Mouse (Mus musculus): ENCODE results near the gene Neu2. TPM values are rescaled to one million over a fixed set of nuclear protein-coding genes. Genes with fewer than 3 reads are reported as not detected.

Neu2 gene
- polyA plus RNA-seq, 1 experiment = 3.7 TPM

GRCm38 (mm10) chr1:87643016-87643415, 133.3 kb downstream of the Neu2 start:
- Histone ChIP-seq H3K4me1 (ENCODE audit: control insufficient read depth, insufficient read depth, low read length) (no peaks in the 10 kb centered on the region), H3K4me3 (replicated peaks; ENCODE audit: insufficient read depth, low read depth, low read length) (no peak overlapping the region), H3K27me3 (ENCODE audit: control insufficient read depth, insufficient read depth, low read length) (no peaks in the 10 kb centered on the region), H3K27ac (ENCODE audit: insufficient read depth, low read length) (no peak overlapping the region)
- DNase-seq = no peak
- TF ChIP-seq CTCF (IDR thresholded peaks at IDR 0.05; ENCODE audit: borderline replicate concordance, insufficient read depth, low read depth, low read length) (no peak), POLR2A (IDR thresholded peaks at IDR 0.05; ENCODE audit: borderline replicate concordance, insufficient read depth, low read length) (no peak)
- 51% methylated on average over 7 of the region's 7 CpGs for WGBS

GRCm38 (mm10) chr1:87645041-87645440, 135.4 kb downstream of the Neu2 start:
- WGBS = 32% methylated on average over 7 of the region's 7 CpGs
- no peak for DNase-seq
- Histone ChIP-seq H3K27ac (ENCODE audit: insufficient read depth, low read length) (no peak overlapping the region), H3K4me3 (replicated peaks; ENCODE audit: insufficient read depth, low read depth, low read length) (no peak overlapping the region), H3K4me1 (ENCODE audit: control insufficient read depth, insufficient read depth, low read length) (no peaks in the 10 kb centered on the region), H3K27me3 (ENCODE audit: control insufficient read depth, insufficient read depth, low read length) (no peaks in the 10 kb centered on the region)
- TF ChIP-seq CTCF (IDR thresholded peaks at IDR 0.05; ENCODE audit: borderline replicate concordance, insufficient read depth, low read depth, low read length) (no peak), POLR2A (IDR thresholded peaks at IDR 0.05; ENCODE audit: borderline replicate concordance, insufficient read depth, low read length) (no peak)

GRCm38 (mm10) chr1:87645748-87646147, 136.1 kb downstream of the Neu2 start:
- H3K27me3 ChIP-seq (ENCODE audit: control insufficient read depth, insufficient read depth, low read length) = no peaks in the 10 kb centered on the region
- 77% methylated on average over 6 of the region's 6 CpGs for WGBS
- DNase-seq = no peak
- H3K4me3 ChIP-seq (replicated peaks; ENCODE audit: insufficient read depth, low read depth, low read length) = no peak overlapping the region
- no peaks in the 10 kb centered on the region for H3K4me1 ChIP-seq (ENCODE audit: control insufficient read depth, insufficient read depth, low read length)
- no peak overlapping the region for H3K27ac ChIP-seq (ENCODE audit: insufficient read depth, low read length)
- TF ChIP-seq CTCF (IDR thresholded peaks at IDR 0.05; ENCODE audit: borderline replicate concordance, insufficient read depth, low read depth, low read length) (no peak), POLR2A (IDR thresholded peaks at IDR 0.05; ENCODE audit: borderline replicate concordance, insufficient read depth, low read length) (no peak)

Other genes starting within 250 kb of the Neu2 start
- 61.8 and 65.7 TPM in 2 replicates for gene Efhd1, start 245.5 kb upstream of the Neu2 start, polyA plus RNA-seq (2012; rRNA removed)
- gene Gigyf2, start 182.9 kb upstream of the Neu2 start, polyA plus RNA-seq (2012; rRNA removed) = 61.4 and 63.1 TPM in 2 replicates
- 5.5 and 18.2 TPM in 2 replicates for gene Kcnj13, start 115.2 kb upstream of the Neu2 start, polyA plus RNA-seq (2012; rRNA removed)
- 0.59 TPM in 1 of 2 replicates, not detected in the other for gene Snorc, start 39.6 kb upstream of the Neu2 start, polyA plus RNA-seq (2012; rRNA removed)
- gene Ngef, start 64.0 kb downstream of the Neu2 start, polyA plus RNA-seq (2012; rRNA removed) = 21.8 and 25.5 TPM in 2 replicates
- 4.7 and 5.6 TPM in 2 replicates for gene Inpp5d, start 110.4 kb downstream of the Neu2 start, polyA plus RNA-seq (2012; rRNA removed)
- gene Atg16l1, start 246.0 kb downstream of the Neu2 start, polyA plus RNA-seq (2012; rRNA removed) = 65.6 and 66.4 TPM in 2 replicates